Mouse (Mus musculus): ENCODE results near the gene Cnih2. TPM values are rescaled to one million over a fixed set of nuclear protein-coding genes. Genes with fewer than 3 reads are reported as not detected.

Cnih2 gene
- total and polyA plus RNA-seq, 2 experiments: 0.12 TPM; not detected in 1

- H3K27ac ChIP-seq (replicated peaks; ENCODE audit: insufficient read depth, low read depth, low read length): no peak overlapping the region
- TF ChIP-seq POLR2A (IDR thresholded peaks at IDR 0.05; ENCODE audit: extremely low read depth, insufficient read depth, low read length): no peak
- TF ChIP-seq CTCF (IDR thresholded peaks at IDR 0.05; ENCODE audit: low read depth, low read length): peak; percentile 68
- H3K36me3 ChIP-seq (ENCODE audit: control insufficient read depth, insufficient read depth, low read length): no peaks in the 10 kb centered on the region
- no peak for DNase-seq (ENCODE audit: extremely low read depth, low read depth, low spot score)
- H3K4me1 ChIP-seq (ENCODE audit: control insufficient read depth, insufficient read depth, low read length): no peaks in the 10 kb centered on the region
- no peaks in the 10 kb centered on the region for H3K27me3 ChIP-seq (ENCODE audit: control insufficient read depth, insufficient read depth, low read length)
- H3K4me3 ChIP-seq (ENCODE audit: insufficient read depth, low read depth, low read length): no peak overlapping the region
- H3K9ac ChIP-seq (ENCODE audit: low read depth, low read length): no peak overlapping the region
- no peaks in the 10 kb centered on the region for H3K79me2 ChIP-seq (ENCODE audit: control insufficient read depth, insufficient read depth, low read length)
- WGBS: 20% methylated on average over 6 of the region's 6 CpGs
Measured at GRCm38 (mm10) chr19:5056251-5056650, 42.1 kb downstream of the Cnih2 start.

GRCm38 (mm10) chr19:5053909-5054308, 44.4 kb downstream of the Cnih2 start:
- 18% methylated on average over 9 of the region's 9 CpGs for WGBS

GRCm38 (mm10) chr19:5052853-5053252, 45.5 kb downstream of the Cnih2 start:
- H3K27me3 ChIP-seq (ENCODE audit: control insufficient read depth, insufficient read depth, low read length): no peaks in the 10 kb centered on the region

More at GRCm38 (mm10) chr19:5053909-5054308, 44.4 kb downstream of the Cnih2 start:
- peak; percentile 16 for DNase-seq (ENCODE audit: extremely low read depth, low read depth, low spot score)
- H3K36me3 ChIP-seq (ENCODE audit: control insufficient read depth, insufficient read depth, low read length): no peaks in the 10 kb centered on the region
- H3K9ac ChIP-seq (ENCODE audit: low read depth, low read length): no peak overlapping the region
- no peak overlapping the region for H3K4me3 ChIP-seq (ENCODE audit: insufficient read depth, low read depth, low read length)
- TF ChIP-seq POLR2A (IDR thresholded peaks at IDR 0.05; ENCODE audit: extremely low read depth, insufficient read depth, low read length) (no peak), CTCF (IDR thresholded peaks at IDR 0.05; ENCODE audit: low read depth, low read length) (peak; percentile 85)
- H3K4me1 ChIP-seq (ENCODE audit: control insufficient read depth, insufficient read depth, low read length): no peaks in the 10 kb centered on the region
- H3K27me3 ChIP-seq (ENCODE audit: control insufficient read depth, insufficient read depth, low read length): no peaks in the 10 kb centered on the region
- H3K79me2 ChIP-seq (ENCODE audit: control insufficient read depth, insufficient read depth, low read length): no peaks in the 10 kb centered on the region
- no peak overlapping the region for H3K27ac ChIP-seq (replicated peaks; ENCODE audit: insufficient read depth, low read depth, low read length)

GRCm38 (mm10) chr19:5052166-5052822, 46.0 kb downstream of the Cnih2 start:
- no peak for DNase-seq (ENCODE audit: extremely low read depth, low read depth, low spot score)
- H3K27me3 ChIP-seq (ENCODE audit: control insufficient read depth, insufficient read depth, low read length): no peaks in the 10 kb centered on the region

More at GRCm38 (mm10) chr19:5052853-5053252, 45.5 kb downstream of the Cnih2 start:
- no peak for TF ChIP-seq POLR2A (IDR thresholded peaks at IDR 0.05; ENCODE audit: extremely low read depth, insufficient read depth, low read length)
- no peak for TF ChIP-seq CTCF (IDR thresholded peaks at IDR 0.05; ENCODE audit: low read depth, low read length)
- Histone ChIP-seq H3K4me3 (ENCODE audit: insufficient read depth, low read depth, low read length) (no peak overlapping the region), H3K79me2 (ENCODE audit: control insufficient read depth, insufficient read depth, low read length) (no peaks in the 10 kb centered on the region), H3K9ac (ENCODE audit: low read depth, low read length) (no peak overlapping the region), H3K4me1 (ENCODE audit: control insufficient read depth, insufficient read depth, low read length) (no peaks in the 10 kb centered on the region), H3K27ac (replicated peaks; ENCODE audit: insufficient read depth, low read depth, low read length) (no peak overlapping the region), H3K36me3 (ENCODE audit: control insufficient read depth, insufficient read depth, low read length) (no peaks in the 10 kb centered on the region)
- 85% methylated on average over 17 of the region's 17 CpGs for WGBS
- DNase-seq (ENCODE audit: extremely low read depth, low read depth, low spot score): no peak

GRCm38 (mm10) chr19:5051515-5051914, 46.8 kb downstream of the Cnih2 start:
- peaks cover 2% of the 10 kb centered on the region; the same call in 1 of the 2 replicates for H3K36me3 ChIP-seq (ENCODE audit: control insufficient read depth, insufficient read depth, low read length)
- H3K79me2 ChIP-seq (ENCODE audit: control insufficient read depth, insufficient read depth, low read length): no peaks in the 10 kb centered on the region
- DNase-seq (ENCODE audit: extremely low read depth, low read depth, low spot score): no peak
- no peak overlapping the region for H3K9ac ChIP-seq (ENCODE audit: low read depth, low read length)
- no peak overlapping the region for H3K27ac ChIP-seq (replicated peaks; ENCODE audit: insufficient read depth, low read depth, low read length)
- no peak overlapping the region for H3K4me3 ChIP-seq (ENCODE audit: insufficient read depth, low read depth, low read length)
- H3K27me3 ChIP-seq (ENCODE audit: control insufficient read depth, insufficient read depth, low read length): no peaks in the 10 kb centered on the region
- no peak for TF ChIP-seq CTCF (IDR thresholded peaks at IDR 0.05; ENCODE audit: low read depth, low read length)
- no peak for TF ChIP-seq POLR2A (IDR thresholded peaks at IDR 0.05; ENCODE audit: extremely low read depth, insufficient read depth, low read length)
- 81% methylated on average over 3 of the region's 3 CpGs for WGBS
- no peaks in the 10 kb centered on the region for H3K4me1 ChIP-seq (ENCODE audit: control insufficient read depth, insufficient read depth, low read length)

More at GRCm38 (mm10) chr19:5052166-5052822, 46.0 kb downstream of the Cnih2 start:
- Histone ChIP-seq H3K9ac (ENCODE audit: low read depth, low read length) (no peak overlapping the region), H3K79me2 (ENCODE audit: control insufficient read depth, insufficient read depth, low read length) (no peaks in the 10 kb centered on the region), H3K36me3 (ENCODE audit: control insufficient read depth, insufficient read depth, low read length) (no peaks in the 10 kb centered on the region), H3K4me1 (ENCODE audit: control insufficient read depth, insufficient read depth, low read length) (no peaks in the 10 kb centered on the region), H3K27ac (replicated peaks; ENCODE audit: insufficient read depth, low read depth, low read length) (no peak overlapping the region), H3K4me3 (ENCODE audit: insufficient read depth, low read depth, low read length) (no peak overlapping the region)
- WGBS: 62% methylated on average over 25 of the region's 25 CpGs
- no peak for TF ChIP-seq CTCF (IDR thresholded peaks at IDR 0.05; ENCODE audit: low read depth, low read length)
- TF ChIP-seq POLR2A (IDR thresholded peaks at IDR 0.05; ENCODE audit: extremely low read depth, insufficient read depth, low read length): no peak

GRCm38 (mm10) chr19:5051031-5051430, 47.3 kb downstream of the Cnih2 start:
- H3K79me2 ChIP-seq (ENCODE audit: control insufficient read depth, insufficient read depth, low read length): no peaks in the 10 kb centered on the region
- DNase-seq (ENCODE audit: extremely low read depth, low read depth, low spot score): no peak
- H3K36me3 ChIP-seq (ENCODE audit: control insufficient read depth, insufficient read depth, low read length): peaks cover 2% of the 10 kb centered on the region; the same call in 1 of the 2 replicates
- 0 out of 2 replicates have a peak overlapping the region, but pooled peaks have one; percentile 10 for H3K9ac ChIP-seq (ENCODE audit: low read depth, low read length)
- no peaks in the 10 kb centered on the region for H3K27me3 ChIP-seq (ENCODE audit: control insufficient read depth, insufficient read depth, low read length)
- WGBS: 30% methylated on average over 17 of the region's 17 CpGs
- no peaks in the 10 kb centered on the region for H3K4me1 ChIP-seq (ENCODE audit: control insufficient read depth, insufficient read depth, low read length)
- TF ChIP-seq POLR2A (IDR thresholded peaks at IDR 0.05; ENCODE audit: extremely low read depth, insufficient read depth, low read length) (no peak), CTCF (IDR thresholded peaks at IDR 0.05; ENCODE audit: low read depth, low read length) (no peak)
- H3K4me3 ChIP-seq (ENCODE audit: insufficient read depth, low read depth, low read length): peak overlapping the region; percentile 22; the same call in 1 of the 2 replicates
- no peak overlapping the region for H3K27ac ChIP-seq (replicated peaks; ENCODE audit: insufficient read depth, low read depth, low read length)
